Mouse (Mus musculus): ENCODE data around the gene Cpn2. TPM values are rescaled to one million over a fixed set of nuclear protein-coding genes. Genes with fewer than 3 reads are reported as not detected.

Cpn2 gene
- total RNA-seq (2014; fragmentation: Nextera tagmentation) (not detected in 2 replicates), total RNA-seq (2017) (under 0.01 and 0.16 TPM in 2 replicates), polyA plus RNA-seq (2012) (not detected in 2 replicates)

- TF ChIP-seq CTCF (IDR thresholded peaks at IDR 0.05; ENCODE audit: low read depth, low read length) = no peak
- no peak for TF ChIP-seq TAL1 (conservative IDR thresholded peaks at IDR 0.05; ENCODE audit: low read depth, low read length)
- TF ChIP-seq POLR2AphosphoS5 (IDR thresholded peaks at IDR 0.05; ENCODE audit: insufficient replicate concordance, low read depth, low read length) = no peak
- no peak for TF ChIP-seq GATA2 (IDR thresholded peaks at IDR 0.05; ENCODE audit: borderline replicate concordance, low read depth, low read length)
- no peak for TF ChIP-seq GATA1 (IDR thresholded peaks at IDR 0.05; ENCODE audit: borderline replicate concordance, low read length)
- H3K36me3 ChIP-seq (replicated peaks) = no peaks in the 10 kb centered on the region
- ATAC-seq (ENCODE audit: extremely low read depth, insufficient number of reproducible peaks, low FRiP score, poor library complexity, severe bottlenecking) (no peak), DNase-seq (ENCODE audit: low spot score) (no peak)
- no peak within 1 kb of the TSS for H3K4me3 ChIP-seq (ENCODE audit: low read depth, low read length)
- no peaks in the 10 kb centered on the region for H3K4me1 ChIP-seq (ENCODE audit: insufficient read depth, low read depth, low read length)
- peaks cover 57% of the 10 kb centered on the region for H3K27me3 ChIP-seq (ENCODE audit: insufficient read depth, low read length)
- H3K9me3 ChIP-seq (replicated peaks) = no peaks in the 10 kb centered on the region
Measured at GRCm38 (mm10) chr16:30267359-30267758, at the start of gene Cpn2. Cpn2 (minus strand) TSS chr16:30267499.

GRCm38 (mm10) chr16:30314236-30314635 lies 46.9 kb upstream of the Cpn2 start:
- Histone ChIP-seq H3K4me3 (ENCODE audit: low read depth, low read length) (no peak overlapping the region), H3K4me1 (ENCODE audit: insufficient read depth, low read depth, low read length) (peaks cover 51% of the 10 kb centered on the region), H3K27me3 (ENCODE audit: insufficient read depth, low read length) (no peaks in the 10 kb centered on the region), H3K9me3 (replicated peaks) (peaks cover 5% of the 10 kb centered on the region), H3K36me3 (replicated peaks) (peaks cover 75% of the 10 kb centered on the region)
- no peak for TF ChIP-seq GATA1 (IDR thresholded peaks at IDR 0.05; ENCODE audit: borderline replicate concordance, low read length)
- TF ChIP-seq TAL1 (conservative IDR thresholded peaks at IDR 0.05; ENCODE audit: low read depth, low read length) = no peak
- no peak for TF ChIP-seq GATA2 (IDR thresholded peaks at IDR 0.05; ENCODE audit: borderline replicate concordance, low read depth, low read length)
- TF ChIP-seq CTCF (IDR thresholded peaks at IDR 0.05; ENCODE audit: low read depth, low read length) = no peak
- no peak for TF ChIP-seq POLR2AphosphoS5 (IDR thresholded peaks at IDR 0.05; ENCODE audit: insufficient replicate concordance, low read depth, low read length)
- DNase-seq (ENCODE audit: low spot score) = no peak
- ATAC-seq (ENCODE audit: extremely low read depth, insufficient number of reproducible peaks, low FRiP score, poor library complexity, severe bottlenecking) = no peak

GRCm38 (mm10) chr16:30310647-30311046 lies 43.3 kb upstream of the Cpn2 start, which contains the start of gene Gp5:
Gp5 (minus strand) TSS chr16:30310779.
- peaks cover 49% of the 10 kb centered on the region for H3K4me1 ChIP-seq (ENCODE audit: insufficient read depth, low read depth, low read length)
- peaks cover 15% of the 10 kb centered on the region for H3K9me3 ChIP-seq (replicated peaks)
- DNase-seq (ENCODE audit: low spot score) (peak; percentile 45), ATAC-seq (ENCODE audit: extremely low read depth, insufficient number of reproducible peaks, low FRiP score, poor library complexity, severe bottlenecking) (peak; percentile 60)
- H3K36me3 ChIP-seq (replicated peaks) = peaks cover 56% of the 10 kb centered on the region
- peaks cover 11% of the 10 kb centered on the region; the same call in 1 of the 2 replicates for H3K27me3 ChIP-seq (ENCODE audit: insufficient read depth, low read length)
- H3K4me3 ChIP-seq (ENCODE audit: low read depth, low read length) = peak within 1 kb of the TSS; percentile 68
- TF ChIP-seq GATA2 (IDR thresholded peaks at IDR 0.05; ENCODE audit: borderline replicate concordance, low read depth, low read length) = no peak
- peak; percentile 45 for TF ChIP-seq TAL1 (conservative IDR thresholded peaks at IDR 0.05; ENCODE audit: low read depth, low read length)

- Histone ChIP-seq H3K9me3 (replicated peaks) (peaks cover 15% of the 10 kb centered on the region), H3K27me3 (ENCODE audit: insufficient read depth, low read length) (peaks cover 12% of the 10 kb centered on the region; the same call in 1 of the 2 replicates), H3K4me3 (ENCODE audit: low read depth, low read length) (no peak overlapping the region), H3K36me3 (replicated peaks) (peaks cover 52% of the 10 kb centered on the region), H3K4me1 (ENCODE audit: insufficient read depth, low read depth, low read length) (peaks cover 49% of the 10 kb centered on the region)
- TF ChIP-seq GATA2 (IDR thresholded peaks at IDR 0.05; ENCODE audit: borderline replicate concordance, low read depth, low read length) (no peak), POLR2AphosphoS5 (IDR thresholded peaks at IDR 0.05; ENCODE audit: insufficient replicate concordance, low read depth, low read length) (no peak), GATA1 (IDR thresholded peaks at IDR 0.05; ENCODE audit: borderline replicate concordance, low read length) (no peak), TAL1 (conservative IDR thresholded peaks at IDR 0.05; ENCODE audit: low read depth, low read length) (no peak), CTCF (IDR thresholded peaks at IDR 0.05; ENCODE audit: low read depth, low read length) (no peak)
- DNase-seq (ENCODE audit: low spot score) (no peak), ATAC-seq (ENCODE audit: extremely low read depth, insufficient number of reproducible peaks, low FRiP score, poor library complexity, severe bottlenecking) (peak; percentile 16; the same call in 1 of the 2 replicates)
Measured at GRCm38 (mm10) chr16:30310171-30310515, 42.8 kb upstream of the Cpn2 start.

- Histone ChIP-seq H3K4me1 (ENCODE audit: insufficient read depth, low read depth, low read length) (peaks cover 49% of the 10 kb centered on the region), H3K27me3 (ENCODE audit: insufficient read depth, low read length) (peaks cover 12% of the 10 kb centered on the region; the same call in 1 of the 2 replicates), H3K36me3 (replicated peaks) (peaks cover 47% of the 10 kb centered on the region), H3K4me3 (ENCODE audit: low read depth, low read length) (peak overlapping the region; percentile 68), H3K9me3 (replicated peaks) (peaks cover 15% of the 10 kb centered on the region)
- DNase-seq (ENCODE audit: low spot score) = no peak
- no peak for ATAC-seq (ENCODE audit: extremely low read depth, insufficient number of reproducible peaks, low FRiP score, poor library complexity, severe bottlenecking)
- TF ChIP-seq POLR2AphosphoS5 (IDR thresholded peaks at IDR 0.05; ENCODE audit: insufficient replicate concordance, low read depth, low read length) = 0 out of 2 replicates have a peak, but pooled peaks have one; percentile 72
- TF ChIP-seq TAL1 (conservative IDR thresholded peaks at IDR 0.05; ENCODE audit: low read depth, low read length) = no peak
Measured at GRCm38 (mm10) chr16:30309395-30310170, 42.3 kb upstream of the Cpn2 start.

- Histone ChIP-seq H3K4me1 (ENCODE audit: insufficient read depth, low read depth, low read length) (peaks cover 46% of the 10 kb centered on the region), H3K27me3 (ENCODE audit: insufficient read depth, low read length) (peaks cover 17% of the 10 kb centered on the region), H3K36me3 (replicated peaks) (peaks cover 40% of the 10 kb centered on the region), H3K9me3 (replicated peaks) (peaks cover 15% of the 10 kb centered on the region), H3K4me3 (ENCODE audit: low read depth, low read length) (peak overlapping the region; percentile 68)
- no peak for ATAC-seq (ENCODE audit: extremely low read depth, insufficient number of reproducible peaks, low FRiP score, poor library complexity, severe bottlenecking)
- no peak for DNase-seq (ENCODE audit: low spot score)
- TF ChIP-seq POLR2AphosphoS5 (IDR thresholded peaks at IDR 0.05; ENCODE audit: insufficient replicate concordance, low read depth, low read length) (no peak), GATA2 (IDR thresholded peaks at IDR 0.05; ENCODE audit: borderline replicate concordance, low read depth, low read length) (no peak), GATA1 (IDR thresholded peaks at IDR 0.05; ENCODE audit: borderline replicate concordance, low read length) (no peak)
Measured at GRCm38 (mm10) chr16:30308616-30309394, 41.5 kb upstream of the Cpn2 start.
